Mouse (Mus musculus) megakaryocyte, embryonic 14.5 days (primary cell): ENCODE measurements at regions not wholly inside any gene's neighbourhood (a gene's known extent, or its start where the extent isn't known, plus 50 kb on each side); places are given as distances from the start of the nearest gene placed in this dataset.

Experiments
- H3K27me3 ChIP-seq: replicated peaks from 2 replicates; pipeline ENCODE3; 2012; ENCODE audit warnings: inconsistent platforms
- H3K36me3 ChIP-seq: replicated peaks from 2 replicates; pipeline ENCODE3; 2012; ENCODE audit warnings: low read length, inconsistent platforms, mixed read lengths
- H3K4me1 ChIP-seq: 2 replicates; pipeline ENCODE4 v1.6.1; 2012; ENCODE audit warnings: inconsistent platforms
- H3K4me3 ChIP-seq: replicated peaks from 2 replicates; pipeline ENCODE3; 2012; ENCODE audit warnings: moderate library complexity, mild to moderate bottlenecking, inconsistent platforms
- H3K9me3 ChIP-seq: 2 replicates; pipeline ENCODE4 v1.6.1; 2012; ENCODE audit warnings: inconsistent platforms
- FLI1 ChIP-seq: IDR thresholded peaks from 2 replicates; pipeline ENCODE4 v1.6.1; 2012; ENCODE audit warnings: low read length, inconsistent platforms, mixed read lengths
- GATA1 ChIP-seq: IDR thresholded peaks from 3 replicates; pipeline ENCODE4 v1.6.1; 2012; ENCODE audit warnings: mixed read lengths, low read length, inconsistent platforms, borderline replicate concordance

GRCm38 (mm10) chr17:14524426-14525236 is 169.4 kb downstream of the Thbs2 start:
- Histone ChIP-seq H3K9me3 (no peaks in the 10 kb centered on the region), H3K4me3 (peak overlapping the region; percentile 26), H3K4me1 (no peaks in the 10 kb centered on the region), H3K27me3 (no peaks in the 10 kb centered on the region), H3K36me3 (no peaks in the 10 kb centered on the region)
- TF ChIP-seq GATA1, result no peak
- no peak for TF ChIP-seq FLI1

- Histone ChIP-seq H3K36me3 (no peaks in the 10 kb centered on the region), H3K4me3 (no peak overlapping the region), H3K27me3 (no peaks in the 10 kb centered on the region), H3K4me1 (no peaks in the 10 kb centered on the region), H3K9me3 (no peaks in the 10 kb centered on the region)
- TF ChIP-seq GATA1 (no peak), FLI1 (no peak)
Measured at GRCm38 (mm10) chr17:14522011-14522410, 172.0 kb downstream of the Thbs2 start.

- Histone ChIP-seq H3K4me1 (no peaks in the 10 kb centered on the region), H3K27me3 (no peaks in the 10 kb centered on the region), H3K4me3 (no peak overlapping the region), H3K9me3 (no peaks in the 10 kb centered on the region), H3K36me3 (no peaks in the 10 kb centered on the region)
- TF ChIP-seq GATA1 (no peak), FLI1 (no peak)
Measured at GRCm38 (mm10) chr17:14520565-14520964, 173.5 kb downstream of the Thbs2 start.

GRCm38 (mm10) chr17:14519367-14519766 is 174.7 kb downstream of the Thbs2 start:
- TF ChIP-seq FLI1 (no peak), GATA1 (no peak)
- H3K27me3 ChIP-seq, result no peaks in the 10 kb centered on the region
- no peaks in the 10 kb centered on the region for H3K9me3 ChIP-seq
- no peaks in the 10 kb centered on the region for H3K4me1 ChIP-seq
- H3K36me3 ChIP-seq, result no peaks in the 10 kb centered on the region
- H3K4me3 ChIP-seq, result no peak overlapping the region

GRCm38 (mm10) chr17:14518216-14518615 is 175.8 kb downstream of the Thbs2 start:
- Histone ChIP-seq H3K27me3 (no peaks in the 10 kb centered on the region), H3K4me1 (no peaks in the 10 kb centered on the region), H3K4me3 (no peak overlapping the region), H3K36me3 (no peaks in the 10 kb centered on the region), H3K9me3 (no peaks in the 10 kb centered on the region)
- TF ChIP-seq FLI1, result no peak
- no peak for TF ChIP-seq GATA1

GRCm38 (mm10) chr17:14517368-14517767 is 176.7 kb downstream of the Thbs2 start:
- Histone ChIP-seq H3K4me1 (no peaks in the 10 kb centered on the region), H3K9me3 (no peaks in the 10 kb centered on the region), H3K4me3 (no peak overlapping the region), H3K27me3 (no peaks in the 10 kb centered on the region), H3K36me3 (no peaks in the 10 kb centered on the region)
- no peak for TF ChIP-seq FLI1
- TF ChIP-seq GATA1, result no peak

- TF ChIP-seq GATA1, result no peak
- no peak for TF ChIP-seq FLI1
- H3K27me3 ChIP-seq, result no peaks in the 10 kb centered on the region
- H3K9me3 ChIP-seq, result no peaks in the 10 kb centered on the region
- no peak overlapping the region for H3K4me3 ChIP-seq
- H3K4me1 ChIP-seq, result no peaks in the 10 kb centered on the region
- no peaks in the 10 kb centered on the region for H3K36me3 ChIP-seq
Measured at GRCm38 (mm10) chr17:14516097-14516496, 177.9 kb downstream of the Thbs2 start.

- H3K36me3 ChIP-seq, result no peaks in the 10 kb centered on the region
- no peaks in the 10 kb centered on the region for H3K27me3 ChIP-seq
- TF ChIP-seq FLI1 (no peak), GATA1 (no peak)
- no peak overlapping the region for H3K4me3 ChIP-seq
- no peaks in the 10 kb centered on the region for H3K9me3 ChIP-seq
- no peaks in the 10 kb centered on the region for H3K4me1 ChIP-seq
Measured at GRCm38 (mm10) chr17:14513454-14513853, 180.6 kb downstream of the Thbs2 start.

- Histone ChIP-seq H3K36me3 (no peaks in the 10 kb centered on the region), H3K27me3 (no peaks in the 10 kb centered on the region)
Measured at GRCm38 (mm10) chr17:14510486-14510885, 183.5 kb downstream of the Thbs2 start.

GRCm38 (mm10) chr17:14507111-14507510 is 186.9 kb downstream of the Thbs2 start:
- Histone ChIP-seq H3K4me3 (no peak overlapping the region), H3K4me1 (no peaks in the 10 kb centered on the region), H3K27me3 (no peaks in the 10 kb centered on the region), H3K36me3 (no peaks in the 10 kb centered on the region), H3K9me3 (0 out of 2 replicates have a peak, but pooled peaks cover 4% of the 10 kb centered on the region)
- TF ChIP-seq GATA1 (no peak), FLI1 (no peak)

More at GRCm38 (mm10) chr17:14510486-14510885, 183.5 kb downstream of the Thbs2 start:
- Histone ChIP-seq H3K4me1 (no peaks in the 10 kb centered on the region), H3K9me3 (no peaks in the 10 kb centered on the region), H3K4me3 (no peak overlapping the region)
- TF ChIP-seq FLI1 (no peak), GATA1 (no peak)

GRCm38 (mm10) chr17:14506123-14506522 is 187.9 kb downstream of the Thbs2 start:
- TF ChIP-seq FLI1 (no peak), GATA1 (no peak)
- H3K27me3 ChIP-seq, result no peaks in the 10 kb centered on the region
- H3K36me3 ChIP-seq, result no peaks in the 10 kb centered on the region
- H3K4me1 ChIP-seq, result no peaks in the 10 kb centered on the region
- H3K9me3 ChIP-seq, result 0 out of 2 replicates have a peak, but pooled peaks cover 4% of the 10 kb centered on the region
- no peak overlapping the region for H3K4me3 ChIP-seq
